Mouse (Mus musculus) forebrain, embryonic 14.5 days (tissue): ENCODE data around the gene Nfkbie. TPM values are rescaled to one million over a fixed set of nuclear protein-coding genes. Genes with fewer than 3 reads are reported as not detected.

Experiments
- ATAC-seq: fragments of 200-750 bp; cut with Nextera tagmentation; 2 replicates; pipeline ENCODE4 v1.8.0; 2017; ENCODE audit warnings: mild to moderate bottlenecking, moderate library complexity
- DNase-seq: peaks from one replicate; pipeline ENCODE4 v3.0.0-alpha.2; 2015; ENCODE audit warnings: low spot score
- H3K27ac ChIP-seq: fragments of 300-500 bp; sonication (generic); 2 replicates; pipeline ENCODE4 v1.5.1; 2014; ENCODE audit warnings: low read depth, mild to moderate bottlenecking, control low read depth, low read length, moderate library complexity
- H3K27me3 ChIP-seq: fragments of 300-500 bp; sonication (generic); replicated peaks from 2 replicates; pipeline ENCODE4 v1.6.1; 2014; ENCODE audit warnings: low read length, control low read depth, mixed read lengths; ENCODE audit not compliant: control insufficient read depth, insufficient read depth
- H3K36me3 ChIP-seq: fragments of 300-500 bp; sonication (generic); 2 replicates; pipeline ENCODE4 v1.6.1; 2014; ENCODE audit warnings: low read length, control low read depth; ENCODE audit not compliant: control insufficient read depth, insufficient read depth
- H3K4me1 ChIP-seq: fragments of 300-500 bp; sonication (generic); 2 replicates; pipeline ENCODE4 v1.6.1; 2014; ENCODE audit warnings: antibody characterized with exemption, low read length, control low read depth; ENCODE audit not compliant: control insufficient read depth, insufficient read depth
- H3K4me2 ChIP-seq: fragments of 300-500 bp; sonication (generic); 2 replicates; pipeline ENCODE4 v1.6.1; 2014; ENCODE audit warnings: mild to moderate bottlenecking, control low read depth, low read length
- H3K4me3 ChIP-seq: fragments of 300-500 bp; sonication (generic); 2 replicates; pipeline ENCODE4 v1.5.1; 2014; ENCODE audit warnings: low read depth, low read length, control low read depth
- H3K9ac ChIP-seq: fragments of 300-500 bp; sonication (generic); 2 replicates; pipeline ENCODE4 v1.6.1; 2014; ENCODE audit warnings: mild to moderate bottlenecking, low read length, control low read depth, moderate library complexity
- H3K9me3 ChIP-seq: fragments of 300-500 bp; sonication (generic); replicated peaks from 2 replicates; pipeline ENCODE4 v1.6.1; 2016; ENCODE audit warnings: low read length, control low read depth, mixed read lengths; ENCODE audit not compliant: control insufficient read depth
- WGBS: fragments of 180-500 bp; shearing (Covaris S2); extraction: QIAGEN DNeasy Blood & Tissue Kit; methylation state at CpG from one replicate; pipeline ENCODE4 v1.1.7; 2014; 5-methylcytosine and 5-hydroxymethylcytosine counted together
- polyA plus RNA-seq: library from polyadenylated mRNA; unstranded; fragments of >200 nt; fragmentation: Nextera tagmentation; extraction: Ambion mirVana; gene quantifications from 2 replicates; pipeline ENCODE4 v1.2.1, GENCODE M21; 2014

Gene Nfkbie
- polyA plus RNA-seq, 1 experiment from 2014 or later, result 4.1 TPM

GRCm38 (mm10) chr17:45579554-45579953 lies 24.1 kb downstream of the Nfkbie start:
- no peak overlapping the region for H3K4me2 ChIP-seq
- ATAC-seq (no peak), DNase-seq (no peak)
- no peaks in the 10 kb centered on the region for H3K36me3 ChIP-seq
- no peaks in the 10 kb centered on the region for H3K27me3 ChIP-seq
- no peak overlapping the region for H3K27ac ChIP-seq
- H3K9me3 ChIP-seq, result no peaks in the 10 kb centered on the region
- no peak overlapping the region for H3K9ac ChIP-seq
- H3K4me3 ChIP-seq, result no peak overlapping the region
- 84% methylated on average over 4 of the region's 4 CpGs for WGBS
- H3K4me1 ChIP-seq, result peaks cover 7% of the 10 kb centered on the region

DNA sequence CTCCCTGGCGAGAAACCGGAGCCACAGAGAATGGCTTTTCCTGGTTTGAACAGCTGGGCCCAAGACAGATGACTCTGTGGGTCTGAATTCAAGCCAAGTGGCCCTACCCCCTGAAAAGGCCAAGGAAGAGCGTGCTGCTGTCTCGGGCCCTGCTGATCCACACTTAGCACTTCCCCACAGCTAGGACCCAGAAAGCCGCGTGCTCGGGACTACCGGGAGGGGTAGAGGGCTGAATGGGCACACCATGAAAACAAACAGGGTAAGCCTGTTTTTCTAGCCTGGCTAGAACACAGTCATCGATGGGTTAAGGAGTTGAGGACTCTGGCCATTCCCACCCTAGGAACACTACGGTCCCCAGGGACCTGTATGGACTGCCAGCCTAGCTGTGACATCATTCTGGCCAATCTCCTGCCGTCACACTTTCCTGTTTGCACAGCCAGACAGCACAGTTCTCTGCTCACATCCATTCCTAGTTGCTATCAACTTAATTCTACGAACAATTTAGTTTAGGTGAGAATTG lies 25.5 kb downstream of the Nfkbie start:
- Histone ChIP-seq H3K4me2 (no peak overlapping the region), H3K27me3 (no peaks in the 10 kb centered on the region), H3K4me3 (no peak overlapping the region), H3K27ac (no peak overlapping the region), H3K4me1 (peaks cover 5% of the 10 kb centered on the region; the same call in 1 of the 2 replicates), H3K9me3 (no peaks in the 10 kb centered on the region), H3K9ac (peak overlapping the region; percentile 35), H3K36me3 (no peaks in the 10 kb centered on the region)
- no peak for DNase-seq
- 48% methylated on average over 12 of the region's 12 CpGs for WGBS
- no peak for ATAC-seq

- H3K9ac ChIP-seq, result no peak overlapping the region
- H3K9me3 ChIP-seq, result no peaks in the 10 kb centered on the region
- WGBS, result 12% methylated on average over 2 of the region's 2 CpGs
- no peak overlapping the region for H3K4me3 ChIP-seq
- no peaks in the 10 kb centered on the region for H3K36me3 ChIP-seq
- no peak overlapping the region for H3K4me2 ChIP-seq
- DNase-seq, result peak; percentile 84
- no peak for ATAC-seq
- peaks cover 5% of the 10 kb centered on the region; the same call in 1 of the 2 replicates for H3K4me1 ChIP-seq
- no peak overlapping the region for H3K27ac ChIP-seq
- no peaks in the 10 kb centered on the region for H3K27me3 ChIP-seq
These were observed 26.1 kb downstream of the Nfkbie start for GRCm38 (mm10) chr17:45581567-45581983.

DNA sequence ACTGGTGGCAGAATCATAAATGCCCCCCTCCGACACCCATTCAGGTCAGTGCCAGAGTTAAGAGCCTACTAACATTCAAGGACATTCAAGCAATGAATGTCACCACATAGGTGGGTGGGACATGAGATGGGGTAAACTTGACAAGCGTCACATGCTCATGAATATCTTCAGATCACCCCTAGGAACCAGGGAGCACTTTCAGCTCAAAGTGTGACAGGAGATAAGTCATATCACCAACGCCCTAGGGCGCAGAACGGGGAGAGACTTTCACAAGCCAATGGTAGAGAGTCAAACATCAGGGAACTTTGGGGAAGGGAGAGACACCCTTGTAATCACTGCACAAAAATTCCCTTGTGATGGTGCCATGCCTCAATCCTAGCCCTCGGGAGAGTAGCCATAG lies 26.7 kb downstream of the Nfkbie start:
- Histone ChIP-seq H3K36me3 (no peaks in the 10 kb centered on the region), H3K27me3 (no peaks in the 10 kb centered on the region), H3K9me3 (no peaks in the 10 kb centered on the region), H3K4me2 (no peak overlapping the region), H3K4me1 (peaks cover 5% of the 10 kb centered on the region; the same call in 1 of the 2 replicates), H3K27ac (no peak overlapping the region), H3K9ac (no peak overlapping the region), H3K4me3 (no peak overlapping the region)
- ATAC-seq (no peak), DNase-seq (no peak)
- 93% methylated on average over 6 of the region's 6 CpGs for WGBS

- Histone ChIP-seq H3K4me2 (no peak overlapping the region), H3K27ac (no peak overlapping the region), H3K27me3 (no peaks in the 10 kb centered on the region), H3K4me3 (no peak overlapping the region), H3K9me3 (no peaks in the 10 kb centered on the region), H3K4me1 (peaks cover 5% of the 10 kb centered on the region; the same call in 1 of the 2 replicates), H3K36me3 (no peaks in the 10 kb centered on the region), H3K9ac (no peak overlapping the region)
- DNase-seq, result no peak
- 67% methylated on average over 6 of the region's 6 CpGs for WGBS
- ATAC-seq, result no peak
These were observed 27.3 kb downstream of the Nfkbie start for GRCm38 (mm10) chr17:45582715-45583355.

- WGBS, result 34% methylated on average over 12 of the region's 12 CpGs
- peak overlapping the region; percentile 36 for H3K9ac ChIP-seq
- no peaks in the 10 kb centered on the region for H3K36me3 ChIP-seq
These were observed 28.8 kb downstream of the Nfkbie start for GRCm38 (mm10) chr17:45584096-45584896.

DNA sequence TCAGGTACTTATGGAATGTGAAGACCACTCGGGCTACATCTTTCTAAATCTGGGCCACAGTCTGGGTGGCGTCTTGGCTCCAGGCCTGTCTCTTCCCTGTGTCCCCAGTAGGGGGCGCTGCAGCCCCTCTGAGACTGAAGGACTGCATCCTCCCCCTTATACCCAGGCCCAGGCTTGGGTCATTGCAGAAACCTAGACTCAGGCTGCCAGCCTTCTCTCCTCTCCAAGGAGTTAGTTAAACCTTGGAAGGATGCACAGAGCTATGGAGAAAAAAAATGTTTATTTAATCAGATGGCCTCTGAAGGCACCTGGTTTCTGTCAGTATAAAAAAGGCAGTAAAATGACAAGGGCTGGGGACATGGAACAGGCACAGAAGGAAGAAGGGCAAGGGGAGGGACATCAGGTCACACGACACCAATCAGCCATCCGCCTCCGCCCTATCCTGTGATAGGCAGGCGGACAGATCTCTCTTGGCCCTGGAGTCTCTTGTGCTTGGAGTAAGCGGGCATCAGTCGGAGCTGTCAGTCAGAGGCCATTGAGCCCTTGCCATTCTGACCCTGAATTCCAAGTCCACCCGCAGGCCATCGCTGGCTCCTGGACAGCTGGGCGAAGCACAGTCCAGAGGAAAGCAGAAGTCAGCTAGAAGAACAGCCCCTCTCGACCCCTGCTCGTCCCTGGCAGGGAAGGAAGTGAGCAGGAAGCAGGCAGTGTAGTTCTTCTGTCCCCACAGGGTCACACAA lies 29.6 kb downstream of the Nfkbie start:
- ATAC-seq (peak; percentile 68), DNase-seq (peak; percentile 73)
- H3K4me1 ChIP-seq, result peaks cover 5% of the 10 kb centered on the region; the same call in 1 of the 2 replicates
- 30% methylated on average over 14 of the region's 14 CpGs for WGBS
- no peaks in the 10 kb centered on the region for H3K36me3 ChIP-seq
- no peak overlapping the region for H3K4me2 ChIP-seq
- no peak overlapping the region for H3K4me3 ChIP-seq
- no peak overlapping the region for H3K9ac ChIP-seq
- H3K27ac ChIP-seq, result peak overlapping the region; percentile 72
- no peaks in the 10 kb centered on the region for H3K27me3 ChIP-seq
- H3K9me3 ChIP-seq, result no peaks in the 10 kb centered on the region

More at GRCm38 (mm10) chr17:45584096-45584896, 28.8 kb downstream of the Nfkbie start:
- no peak overlapping the region for H3K4me3 ChIP-seq
- no peak overlapping the region for H3K4me2 ChIP-seq
- H3K9me3 ChIP-seq, result no peaks in the 10 kb centered on the region
- H3K4me1 ChIP-seq, result peaks cover 5% of the 10 kb centered on the region; the same call in 1 of the 2 replicates
- DNase-seq (peak; percentile 61), ATAC-seq (peak; percentile 44)
- H3K27me3 ChIP-seq, result no peaks in the 10 kb centered on the region
- peak overlapping the region; percentile 72 for H3K27ac ChIP-seq

DNA sequence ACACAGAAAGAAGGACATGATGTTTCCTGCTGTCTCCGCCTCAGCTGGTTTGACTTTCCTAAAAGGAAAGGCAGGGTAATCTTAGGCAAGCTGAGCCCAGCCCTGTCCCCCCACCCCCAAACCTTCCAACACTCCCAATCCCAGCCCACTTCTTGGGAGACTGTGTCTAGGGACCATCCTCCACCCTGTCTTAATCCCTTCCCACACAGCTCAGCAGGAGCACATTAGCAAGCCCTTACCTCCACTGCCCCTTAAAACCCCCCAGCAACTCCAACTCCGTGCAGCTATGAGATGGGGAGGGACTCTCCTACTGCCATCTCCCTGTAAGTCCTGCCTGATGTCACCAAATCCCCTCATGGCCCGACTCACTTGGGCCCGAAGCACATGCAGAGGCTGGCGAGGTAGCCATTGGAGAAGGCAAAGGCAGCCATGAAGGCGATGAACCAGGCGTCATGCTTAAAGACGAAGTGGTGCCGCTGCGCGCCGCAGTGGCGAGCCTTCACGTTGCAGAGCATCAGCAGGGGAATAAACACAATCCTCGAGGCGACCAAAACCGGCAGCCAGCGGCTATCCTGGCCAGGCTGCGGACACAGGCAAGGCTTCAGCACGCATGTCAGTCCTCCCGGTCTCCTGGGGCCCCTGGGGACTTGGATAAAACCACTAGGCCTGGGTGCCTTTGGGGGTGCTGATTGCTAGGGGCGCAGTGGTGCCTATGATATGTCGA lies 30.4 kb downstream of the Nfkbie start:
- Histone ChIP-seq H3K4me2 (no peak overlapping the region), H3K4me3 (no peak overlapping the region), H3K36me3 (no peaks in the 10 kb centered on the region), H3K9ac (no peak overlapping the region), H3K9me3 (no peaks in the 10 kb centered on the region), H3K27me3 (no peaks in the 10 kb centered on the region), H3K4me1 (peaks cover 5% of the 10 kb centered on the region; the same call in 1 of the 2 replicates), H3K27ac (no peak overlapping the region)
- ATAC-seq, result no peak
- WGBS, result 61% methylated on average over 23 of the region's 23 CpGs
- DNase-seq, result no peak
